Mouse (Mus musculus) lung, postnatal 0 days (tissue): ENCODE results near the gene Amer2. TPM values are rescaled to one million over a fixed set of nuclear protein-coding genes. Genes with fewer than 3 reads are reported as not detected.

Experiments used
- ATAC-seq: fragments of 200-750 bp; cut with Nextera tagmentation; 2 replicates; pipeline ENCODE4 v1.8.0; 2017; ENCODE audit warnings: moderate library complexity
- DNase-seq: peaks from one replicate; pipeline ENCODE4 v3.0.0-alpha.2; 2016; ENCODE audit warnings: low spot score
- H3K27ac ChIP-seq: fragments of 300-500 bp; sonication (generic); 2 replicates; pipeline ENCODE4 v1.5.1; 2014; ENCODE audit warnings: antibody characterized with exemption, mild to moderate bottlenecking, low read length, mixed read lengths
- H3K27me3 ChIP-seq: fragments of 300-500 bp; sonication (generic); replicated peaks from 2 replicates; pipeline ENCODE4 v1.6.1; 2014; ENCODE audit warnings: low read length, mixed read lengths; ENCODE audit not compliant: insufficient read depth
- H3K36me3 ChIP-seq: fragments of 300-500 bp; sonication (generic); 2 replicates; pipeline ENCODE4 v1.6.1; 2014; ENCODE audit warnings: low read length, mixed read lengths; ENCODE audit not compliant: insufficient read depth
- H3K4me1 ChIP-seq: fragments of 300-500 bp; sonication (generic); 2 replicates; pipeline ENCODE4 v1.6.1; 2014; ENCODE audit warnings: antibody characterized with exemption, low read depth, low read length, mixed read lengths; ENCODE audit not compliant: insufficient read depth
- H3K4me2 ChIP-seq: fragments of 300-500 bp; sonication (generic); replicated peaks from 2 replicates; pipeline ENCODE4 v1.6.1; 2014; ENCODE audit warnings: low read depth, mild to moderate bottlenecking, low read length, moderate library complexity, mixed read lengths
- H3K4me3 ChIP-seq: fragments of 300-500 bp; sonication (generic); 2 replicates; pipeline ENCODE4 v1.5.1; 2014; ENCODE audit warnings: low read depth, low read length
- H3K9ac ChIP-seq: fragments of 300-500 bp; sonication (generic); replicated peaks from 2 replicates; pipeline ENCODE4 v1.6.1; 2014; ENCODE audit warnings: low read depth, mild to moderate bottlenecking
- H3K9me3 ChIP-seq: fragments of 300-500 bp; sonication (generic); 2 replicates; pipeline ENCODE4 v1.6.1; 2016; ENCODE audit warnings: low read length, mixed read lengths
- CTCF ChIP-seq: IDR thresholded peaks from 2 replicates; pipeline ENCODE4 v1.5.1; 2016; ENCODE audit warnings: antibody characterized with exemption, mild to moderate bottlenecking
- EP300 ChIP-seq: IDR thresholded peaks from 2 replicates; pipeline ENCODE4 v1.6.1; 2016; ENCODE audit warnings: antibody characterized with exemption, mild to moderate bottlenecking, control low read depth
- WGBS: fragments of 180-500 bp; shearing (Covaris S2); extraction: QIAGEN DNeasy Blood & Tissue Kit; methylation state at CpG from one replicate; pipeline ENCODE4 v1.1.7; 2014; 5-methylcytosine and 5-hydroxymethylcytosine counted together
- polyA plus RNA-seq: library from polyadenylated mRNA; unstranded; fragments of >200 nt; fragmentation: Nextera tagmentation; extraction: Ambion mirVana; gene quantifications from 2 replicates; pipeline ENCODE4 v1.2.1, GENCODE M21; 2015

The Amer2 gene
- polyA plus RNA-seq, 1 experiment from 2014 or later: 0.17 TPM

- Histone ChIP-seq H3K9me3 (no peaks in the 10 kb centered on the region), H3K4me3 (no peak overlapping the region), H3K36me3 (no peaks in the 10 kb centered on the region), H3K27me3 (no peaks in the 10 kb centered on the region), H3K4me1 (no peaks in the 10 kb centered on the region), H3K4me2 (no peak overlapping the region), H3K27ac (no peak overlapping the region), H3K9ac (no peak overlapping the region)
- 39% methylated on average over 6 of the region's 6 CpGs for WGBS
- no peak for ATAC-seq
- TF ChIP-seq CTCF (no peak), EP300 (no peak)
- no peak for DNase-seq
Observed at GRCm38 (mm10) chr14:60385079-60385643, 12.1 kb downstream of the Amer2 start.

GRCm38 (mm10) chr14:60386591-60387501, 13.8 kb downstream of the Amer2 start:
- TF ChIP-seq EP300 (no peak), CTCF (no peak)
- no peaks in the 10 kb centered on the region for H3K27me3 ChIP-seq
- H3K4me3 ChIP-seq: no peak overlapping the region
- H3K36me3 ChIP-seq: no peaks in the 10 kb centered on the region
- no peak for ATAC-seq
- no peak overlapping the region for H3K27ac ChIP-seq
- WGBS: 66% methylated on average over 6 of the region's 6 CpGs
- no peak overlapping the region for H3K9ac ChIP-seq
- H3K4me2 ChIP-seq: no peak overlapping the region
- DNase-seq: no peak
- H3K4me1 ChIP-seq: no peaks in the 10 kb centered on the region
- no peaks in the 10 kb centered on the region for H3K9me3 ChIP-seq

- ATAC-seq: no peak
Observed at GRCm38 (mm10) chr14:60388332-60388731, 15.3 kb downstream of the Amer2 start.

GRCm38 (mm10) chr14:60392202-60392601, 19.1 kb downstream of the Amer2 start:
- Histone ChIP-seq H3K4me3 (no peak overlapping the region), H3K27me3 (no peaks in the 10 kb centered on the region), H3K36me3 (no peaks in the 10 kb centered on the region), H3K27ac (no peak overlapping the region), H3K9me3 (no peaks in the 10 kb centered on the region), H3K4me1 (no peaks in the 10 kb centered on the region), H3K9ac (no peak overlapping the region), H3K4me2 (no peak overlapping the region)
- 67% methylated on average over 2 of the region's 2 CpGs for WGBS
- TF ChIP-seq EP300 (no peak), CTCF (no peak)
- DNase-seq: no peak
- ATAC-seq: no peak

More at GRCm38 (mm10) chr14:60388332-60388731, 15.3 kb downstream of the Amer2 start:
- WGBS: 88% methylated on average over 2 of the region's 2 CpGs
- DNase-seq: no peak
- Histone ChIP-seq H3K9ac (no peak overlapping the region), H3K27ac (no peak overlapping the region), H3K9me3 (no peaks in the 10 kb centered on the region), H3K36me3 (no peaks in the 10 kb centered on the region), H3K27me3 (no peaks in the 10 kb centered on the region), H3K4me2 (no peak overlapping the region), H3K4me3 (no peak overlapping the region), H3K4me1 (no peaks in the 10 kb centered on the region)
- TF ChIP-seq EP300 (no peak), CTCF (no peak)

GRCm38 (mm10) chr14:60397321-60397720, 24.3 kb downstream of the Amer2 start:
- ATAC-seq (no peak), DNase-seq (no peak)
- Histone ChIP-seq H3K27me3 (no peaks in the 10 kb centered on the region), H3K4me1 (no peaks in the 10 kb centered on the region), H3K4me3 (no peak overlapping the region), H3K4me2 (no peak overlapping the region), H3K36me3 (no peaks in the 10 kb centered on the region), H3K27ac (no peak overlapping the region), H3K9me3 (no peaks in the 10 kb centered on the region), H3K9ac (no peak overlapping the region)
- 74% methylated on average over 4 of the region's 4 CpGs for WGBS
- no peak for TF ChIP-seq CTCF
- TF ChIP-seq EP300: no peak

- no peak for DNase-seq
- TF ChIP-seq EP300 (no peak), CTCF (no peak)
Observed at GRCm38 (mm10) chr14:60398861-60399260, 25.8 kb downstream of the Amer2 start.

More at GRCm38 (mm10) chr14:60398861-60399260, 25.8 kb downstream of the Amer2 start:
- no peak overlapping the region for H3K4me3 ChIP-seq
- H3K4me2 ChIP-seq: no peak overlapping the region
- no peaks in the 10 kb centered on the region for H3K36me3 ChIP-seq
- no peaks in the 10 kb centered on the region for H3K4me1 ChIP-seq
- H3K27ac ChIP-seq: no peak overlapping the region
- 49% methylated on average over 7 of the region's 7 CpGs for WGBS
- H3K9ac ChIP-seq: no peak overlapping the region
- no peaks in the 10 kb centered on the region for H3K9me3 ChIP-seq
- ATAC-seq: no peak
- no peaks in the 10 kb centered on the region for H3K27me3 ChIP-seq
